Mouse (Mus musculus): ENCODE data around the gene Rpp38. TPM values are rescaled to one million over a fixed set of nuclear protein-coding genes. Genes with fewer than 3 reads are reported as not detected.
A peak's percentile ranks its signal among the peaks of the same experiment; 100 is the strongest.

Gene Rpp38
- 12.7 and 18.9 TPM in 2 replicates for polyA plus RNA-seq (2016; fragmentation: Nextera tagmentation; extraction: Ambion mirVana)

GRCm38 (mm10) chr2:3332484-3333242 is at the start of gene Rpp38:
TSS of gene Rpp38 (minus strand) at chr2:3332643.
- WGBS = under 1% methylated on average over 45 of the region's 45 CpGs
- peak; percentile 99 for DNase-seq (ENCODE audit: low spot score)
- H3K27me3 ChIP-seq (ENCODE audit: insufficient read depth, poor library complexity, severe bottlenecking) = peaks cover 11% of the 10 kb centered on the region; the same call in 1 of the 2 replicates
- H3K9me3 ChIP-seq = no peaks in the 10 kb centered on the region
- peaks cover 21% of the 10 kb centered on the region for H3K36me3 ChIP-seq
- peak within 1 kb of the TSS; percentile 81 for H3K4me3 ChIP-seq
- peak within 1 kb of the TSS; percentile 92 for H3K27ac ChIP-seq
- H3K4me1 ChIP-seq = peaks cover 15% of the 10 kb centered on the region

DNA sequence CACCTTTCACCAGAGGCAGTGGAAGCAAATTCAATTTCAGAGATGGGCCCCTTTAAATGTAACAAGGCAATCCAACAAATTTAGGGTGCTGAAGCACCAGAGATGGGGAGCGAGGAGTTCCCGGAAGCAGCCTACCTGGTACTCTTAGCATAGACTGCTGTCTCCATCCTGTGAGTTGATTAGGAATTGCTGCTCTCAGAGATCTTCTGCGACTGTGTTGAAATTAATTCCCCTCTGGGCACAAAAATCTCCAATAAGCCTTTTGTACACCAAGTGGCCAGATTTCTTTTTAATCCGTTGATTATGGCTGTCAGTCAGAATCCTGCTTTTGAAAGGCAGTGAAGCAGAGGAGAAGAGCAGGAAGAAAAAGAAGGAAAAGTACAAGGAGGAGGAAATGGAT is 32.7 kb upstream of the Rpp38 start:
- WGBS = 77% methylated on average over 4 of the region's 4 CpGs
- Histone ChIP-seq H3K9me3 (no peaks in the 10 kb centered on the region), H3K27ac (no peak overlapping the region), H3K36me3 (no peaks in the 10 kb centered on the region), H3K4me1 (no peaks in the 10 kb centered on the region), H3K4me3 (no peak overlapping the region), H3K27me3 (ENCODE audit: insufficient read depth, poor library complexity, severe bottlenecking) (no peaks in the 10 kb centered on the region)
- DNase-seq (ENCODE audit: low spot score) = no peak

DNA sequence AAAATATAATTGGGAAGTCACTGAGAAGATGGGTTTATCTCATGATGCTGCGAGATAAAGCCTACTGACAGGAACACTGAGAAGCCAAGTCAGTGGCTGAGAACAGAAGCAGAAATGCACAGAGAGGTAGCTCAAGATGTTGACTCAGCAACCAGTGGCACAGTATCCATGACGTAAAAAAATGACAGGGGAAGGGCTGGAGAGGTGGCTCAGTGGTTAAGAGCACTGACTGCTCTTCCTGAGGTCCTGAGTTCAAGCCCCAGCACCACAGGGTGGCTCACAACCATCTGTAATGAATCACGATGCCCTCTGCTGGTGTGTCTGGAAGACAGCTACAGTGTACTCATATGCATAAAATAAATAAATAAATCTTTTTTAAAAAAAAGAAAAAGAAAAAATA is 28.6 kb upstream of the Rpp38 start:
- DNase-seq (ENCODE audit: low spot score) = no peak
- H3K27me3 ChIP-seq (ENCODE audit: insufficient read depth, poor library complexity, severe bottlenecking) = no peaks in the 10 kb centered on the region
- H3K9me3 ChIP-seq = no peaks in the 10 kb centered on the region
- no peak overlapping the region for H3K4me3 ChIP-seq
- H3K27ac ChIP-seq = no peak overlapping the region
- no peaks in the 10 kb centered on the region for H3K4me1 ChIP-seq
- no peaks in the 10 kb centered on the region for H3K36me3 ChIP-seq
- WGBS = 71% methylated on average over 3 of the region's 3 CpGs

GRCm38 (mm10) chr2:3357887-3358286 is 25.4 kb upstream of the Rpp38 start:
- Histone ChIP-seq H3K9me3 (no peaks in the 10 kb centered on the region), H3K4me3 (no peak overlapping the region), H3K4me1 (no peaks in the 10 kb centered on the region), H3K36me3 (no peaks in the 10 kb centered on the region), H3K27me3 (ENCODE audit: insufficient read depth, poor library complexity, severe bottlenecking) (no peaks in the 10 kb centered on the region), H3K27ac (no peak overlapping the region)
- 70% methylated on average over 3 of the region's 3 CpGs for WGBS
- peak; percentile 25 for DNase-seq (ENCODE audit: low spot score)

DNA sequence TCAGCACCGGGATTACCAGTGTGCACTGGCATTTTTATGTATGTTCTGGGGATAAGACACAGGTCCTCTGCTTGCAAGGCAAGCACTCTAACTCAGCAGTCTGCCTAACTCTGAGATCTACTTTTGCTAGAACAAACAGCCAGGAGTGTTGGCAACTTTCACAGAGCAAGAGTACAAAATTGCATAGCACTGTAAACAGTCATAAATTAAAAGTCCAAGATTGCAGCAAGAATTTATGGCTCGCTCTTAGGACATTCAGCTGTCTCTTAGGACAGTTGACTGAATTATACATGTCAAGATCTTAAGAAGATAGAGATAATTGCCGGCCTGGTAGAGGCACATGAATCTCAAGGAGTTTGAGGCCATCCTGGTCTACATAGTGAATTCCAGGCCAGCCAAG is 23.9 kb upstream of the Rpp38 start:
- H3K27me3 ChIP-seq (ENCODE audit: insufficient read depth, poor library complexity, severe bottlenecking) = no peaks in the 10 kb centered on the region
- no peaks in the 10 kb centered on the region for H3K9me3 ChIP-seq
- peak; percentile 46 for DNase-seq (ENCODE audit: low spot score)
- H3K4me3 ChIP-seq = no peak overlapping the region
- H3K36me3 ChIP-seq = no peaks in the 10 kb centered on the region
- H3K4me1 ChIP-seq = no peaks in the 10 kb centered on the region
- no peak overlapping the region for H3K27ac ChIP-seq
- 72% methylated on average over 3 of the region's 3 CpGs for WGBS

- no peaks in the 10 kb centered on the region for H3K9me3 ChIP-seq
- DNase-seq (ENCODE audit: low spot score) = no peak
- H3K36me3 ChIP-seq = no peaks in the 10 kb centered on the region
- WGBS = 85% methylated on average over 8 of the region's 8 CpGs
- H3K27ac ChIP-seq = no peak overlapping the region
- no peak overlapping the region for H3K4me3 ChIP-seq
- H3K27me3 ChIP-seq (ENCODE audit: insufficient read depth, poor library complexity, severe bottlenecking) = no peaks in the 10 kb centered on the region
- no peaks in the 10 kb centered on the region for H3K4me1 ChIP-seq
These were observed 23.4 kb upstream of the Rpp38 start for GRCm38 (mm10) chr2:3355793-3356192.

DNA sequence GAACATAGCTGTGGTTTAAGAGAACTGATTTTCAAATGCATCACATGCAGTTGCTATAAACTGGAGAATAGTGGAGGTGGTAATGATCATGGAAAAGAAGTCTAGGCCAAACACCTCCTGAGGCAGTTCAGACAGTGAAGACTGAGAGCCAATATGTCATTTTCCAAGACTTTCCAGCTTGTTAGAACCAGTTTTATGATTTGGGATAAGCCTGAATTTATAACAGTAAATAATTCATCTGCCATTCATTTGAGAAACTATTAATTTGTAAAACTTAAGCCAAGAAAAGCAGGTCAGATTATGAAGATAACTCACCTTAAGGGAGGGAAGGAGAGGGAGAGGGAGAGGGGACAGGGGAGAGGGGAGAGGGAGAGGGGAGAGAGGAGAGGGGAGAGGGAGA is 20.7 kb upstream of the Rpp38 start:
- no peak for DNase-seq (ENCODE audit: low spot score)
- H3K4me1 ChIP-seq = no peaks in the 10 kb centered on the region
- H3K27ac ChIP-seq = no peak overlapping the region

DNA sequence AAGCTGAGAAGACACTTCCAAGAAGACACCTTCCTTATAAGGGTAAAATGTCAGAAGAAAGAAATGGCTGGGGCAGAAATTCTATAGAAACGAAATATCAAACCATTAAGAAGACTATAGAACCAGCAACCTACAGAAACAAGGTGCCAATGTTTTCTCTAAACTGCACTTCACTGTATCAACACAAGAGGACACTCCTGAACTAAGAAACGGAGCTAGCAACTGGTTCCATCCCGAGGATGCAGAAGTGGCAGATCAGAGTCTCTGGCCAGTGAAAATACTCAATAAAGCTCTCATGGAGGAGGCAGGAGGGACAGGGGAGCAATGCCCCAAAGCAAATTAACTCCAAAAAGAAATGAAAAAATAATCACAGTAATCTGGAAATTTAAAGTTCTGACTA is 16.5 kb upstream of the Rpp38 start:
- Histone ChIP-seq H3K27me3 (ENCODE audit: insufficient read depth, poor library complexity, severe bottlenecking) (0 out of 2 replicates have a peak, but pooled peaks cover 6% of the 10 kb centered on the region), H3K4me1 (no peaks in the 10 kb centered on the region), H3K9me3 (no peaks in the 10 kb centered on the region), H3K27ac (no peak overlapping the region), H3K36me3 (no peaks in the 10 kb centered on the region), H3K4me3 (no peak overlapping the region)
- WGBS = 18% methylated on average over 3 of the region's 3 CpGs
- DNase-seq (ENCODE audit: low spot score) = no peak

More for the DNA sequence above, 20.7 kb upstream of the Rpp38 start:
- H3K9me3 ChIP-seq = no peaks in the 10 kb centered on the region
- H3K27me3 ChIP-seq (ENCODE audit: insufficient read depth, poor library complexity, severe bottlenecking) = no peaks in the 10 kb centered on the region
- H3K36me3 ChIP-seq = no peaks in the 10 kb centered on the region
- no peak overlapping the region for H3K4me3 ChIP-seq

- Histone ChIP-seq H3K36me3 (no peaks in the 10 kb centered on the region), H3K9me3 (no peaks in the 10 kb centered on the region), H3K4me3 (no peak overlapping the region), H3K4me1 (no peaks in the 10 kb centered on the region), H3K27ac (no peak overlapping the region), H3K27me3 (ENCODE audit: insufficient read depth, poor library complexity, severe bottlenecking) (0 out of 2 replicates have a peak, but pooled peaks cover 6% of the 10 kb centered on the region)
- WGBS = 70% methylated on average over 4 of the region's 4 CpGs
- DNase-seq (ENCODE audit: low spot score) = no peak
These were observed 16.0 kb upstream of the Rpp38 start for GRCm38 (mm10) chr2:3348422-3348821.

- Histone ChIP-seq H3K27me3 (ENCODE audit: insufficient read depth, poor library complexity, severe bottlenecking) (peaks cover 11% of the 10 kb centered on the region; the same call in 1 of the 2 replicates), H3K36me3 (no peaks in the 10 kb centered on the region), H3K27ac (no peak within 1 kb of the TSS), H3K9me3 (no peaks in the 10 kb centered on the region), H3K4me1 (peaks cover 15% of the 10 kb centered on the region), H3K4me3 (peak within 1 kb of the TSS; percentile 55)
- peak; percentile 90 for DNase-seq (ENCODE audit: low spot score)
- WGBS = 6% methylated on average over 20 of the region's 20 CpGs
These were observed 3.3 kb upstream of the Rpp38 start, which contains the start of gene Acbd7 for GRCm38 (mm10) chr2:3335611-3336301. TSS of gene Acbd7 (plus strand) at chr2:3336168.

DNA sequence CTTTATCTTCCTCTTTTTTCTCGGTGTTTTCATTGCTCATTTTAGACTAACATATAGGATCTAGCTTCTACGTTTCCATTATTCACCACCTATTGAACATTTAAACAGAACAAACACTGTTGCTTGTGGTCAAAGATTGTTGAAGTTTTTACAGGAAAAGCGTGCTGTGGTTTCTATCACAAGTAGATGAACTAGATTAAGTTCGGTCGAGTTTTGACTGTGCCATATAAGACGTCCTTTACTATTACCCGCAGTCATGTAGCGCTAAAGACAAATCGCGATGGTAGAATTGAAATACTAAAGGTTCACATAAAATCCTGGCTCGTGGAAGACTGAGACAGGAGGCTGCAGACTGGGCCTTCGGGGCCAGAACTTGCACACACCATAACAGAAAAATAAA is 1.3 kb upstream of the Rpp38 start:
- no peaks in the 10 kb centered on the region for H3K9me3 ChIP-seq
- no peak overlapping the region for H3K4me3 ChIP-seq
- DNase-seq (ENCODE audit: low spot score) = no peak
- WGBS = 89% methylated on average over 12 of the region's 12 CpGs
- no peak overlapping the region for H3K27ac ChIP-seq
- peaks cover 15% of the 10 kb centered on the region for H3K4me1 ChIP-seq
- peaks cover 11% of the 10 kb centered on the region for H3K36me3 ChIP-seq
- H3K27me3 ChIP-seq (ENCODE audit: insufficient read depth, poor library complexity, severe bottlenecking) = peaks cover 11% of the 10 kb centered on the region; the same call in 1 of the 2 replicates

DNA sequence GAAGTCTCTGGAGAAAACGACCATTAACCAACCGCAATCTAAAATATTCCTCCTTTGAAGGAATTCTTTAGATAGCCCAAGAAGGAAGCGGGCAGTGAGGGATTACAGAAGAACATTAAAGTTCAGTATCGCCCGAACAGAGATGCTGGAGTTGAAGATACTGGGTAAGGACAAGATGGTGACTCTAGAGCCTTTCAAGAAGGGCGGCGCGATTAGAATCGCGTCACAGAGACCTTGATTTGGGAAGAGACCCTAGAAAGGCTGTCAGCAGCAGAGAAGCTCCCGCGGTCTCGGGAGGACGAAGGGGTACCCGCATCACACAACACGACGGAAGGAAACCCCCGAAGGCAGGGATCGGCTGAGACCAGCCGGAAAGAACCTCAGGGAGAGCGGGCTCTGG is 387 bp downstream of the Rpp38 start:
- no peak for DNase-seq (ENCODE audit: low spot score)
- H3K36me3 ChIP-seq = peaks cover 22% of the 10 kb centered on the region
- H3K4me3 ChIP-seq = peak overlapping the region; percentile 81
- peaks cover 15% of the 10 kb centered on the region for H3K4me1 ChIP-seq
- no peaks in the 10 kb centered on the region for H3K9me3 ChIP-seq
- H3K27ac ChIP-seq = peak overlapping the region; percentile 92
- H3K27me3 ChIP-seq (ENCODE audit: insufficient read depth, poor library complexity, severe bottlenecking) = peaks cover 11% of the 10 kb centered on the region; the same call in 1 of the 2 replicates
- WGBS = 2% methylated on average over 21 of the region's 21 CpGs

DNA sequence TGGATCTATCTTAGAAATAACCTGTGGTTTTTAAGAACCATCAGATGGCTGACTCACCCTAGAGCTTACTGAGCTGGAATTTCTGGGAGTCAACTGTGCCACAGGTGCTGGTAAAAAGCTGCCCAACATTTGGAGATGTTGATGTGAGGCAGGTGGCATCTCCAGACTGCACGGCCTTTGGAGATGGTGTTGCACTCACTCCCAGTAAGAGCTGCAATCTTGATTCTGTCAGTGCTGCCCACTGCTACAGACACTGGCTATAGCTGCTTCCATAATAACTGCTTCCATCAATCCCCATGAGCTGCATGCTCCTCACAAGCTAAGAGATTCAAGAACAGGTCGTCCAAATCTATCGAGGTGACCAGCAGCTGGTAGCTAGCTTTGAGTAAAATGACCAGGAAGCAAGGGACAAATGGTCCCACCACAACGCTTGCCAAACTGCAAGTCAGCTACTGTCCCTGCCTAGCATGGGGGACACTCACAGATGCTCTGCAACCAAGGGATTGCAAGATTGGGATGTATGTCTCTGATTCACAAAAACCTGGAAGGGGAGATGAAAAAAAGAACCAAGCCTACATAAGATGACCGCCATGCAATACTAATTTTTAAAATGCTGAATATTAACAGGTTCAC is 1.3 kb downstream of the Rpp38 start:
- peak overlapping the region; percentile 81 for H3K4me3 ChIP-seq
- peaks cover 4% of the 10 kb centered on the region; the same call in 1 of the 2 replicates for H3K27me3 ChIP-seq (ENCODE audit: insufficient read depth, poor library complexity, severe bottlenecking)
- H3K4me1 ChIP-seq = peaks cover 14% of the 10 kb centered on the region
- H3K36me3 ChIP-seq = peaks cover 27% of the 10 kb centered on the region
- H3K9me3 ChIP-seq = no peaks in the 10 kb centered on the region
- 77% methylated on average over 5 of the region's 5 CpGs for WGBS
- DNase-seq (ENCODE audit: low spot score) = peak; percentile 71
- no peak overlapping the region; the same call in 1 of the 2 replicates for H3K27ac ChIP-seq

All from heart, embryonic 10.5 days (tissue).